Comparison of ENCODE assay signal across 10 mouse cellular contexts in the genomic region with DNA sequence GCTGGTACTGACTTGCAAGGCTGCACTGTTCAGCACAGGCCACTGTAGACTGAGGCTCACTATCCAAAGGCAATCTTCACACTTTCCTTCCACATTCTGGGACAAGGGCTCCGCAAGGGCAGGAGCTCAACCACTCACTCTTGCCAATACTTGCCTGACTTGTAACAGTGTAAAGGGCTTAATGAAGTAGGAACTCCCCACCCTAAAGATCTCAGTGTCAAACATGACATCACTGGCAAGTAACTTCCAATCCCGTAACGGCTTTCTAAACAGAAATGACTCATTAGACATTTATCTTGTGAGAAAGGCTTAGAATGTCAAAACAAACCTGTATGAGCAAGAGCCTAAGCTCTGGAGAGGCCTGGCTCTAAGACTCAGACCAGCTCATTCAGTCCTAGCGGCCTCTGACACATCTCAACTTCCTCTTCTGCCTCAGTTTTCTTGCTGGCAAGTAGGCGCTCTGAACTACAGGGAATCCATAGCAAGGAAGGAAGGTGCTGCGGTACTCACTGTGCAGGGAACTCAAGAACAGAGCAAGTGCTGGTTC. TPM values are rescaled to one million over a fixed set of nuclear protein-coding genes. Genes with fewer than 3 reads are reported as not detected.
DNase-seq lines count a peak whose midpoint lies in the region; ATAC-seq and TF ChIP-seq lines count a peak whose summit lies in the region.
"Had no signal": no experiment of that assay in that cellular context is flagged by ENCODE, and none has a peak within 500 bp of the region (broad histone marks: within the 10 kb centered on the region; RNA-seq: fewer than 3 reads in every experiment).

No protein-coding gene starts in this region.

- H3K9me3 ChIP-seq in embryonic facial prominence, embryonic 15.5 days (replicated peaks) = no peaks in the 10 kb centered on the region
- H3K9me3 ChIP-seq in liver, postnatal 0 days (ENCODE audit: low read length) = no peaks in the 10 kb centered on the region
- H3K9me3 ChIP-seq in forebrain, embryonic 11.5 days (ENCODE audit: control insufficient read depth, low read length) = no peaks in the 10 kb centered on the region

- H3K36me3 ChIP-seq in embryonic facial prominence, embryonic 15.5 days = peaks cover 35% of the 10 kb centered on the region
- peaks cover 46% of the 10 kb centered on the region for H3K36me3 ChIP-seq in liver, postnatal 0 days (replicated peaks; ENCODE audit: insufficient read depth, low read length)
- peaks cover 10% of the 10 kb centered on the region; the same call in 1 of the 2 replicates for H3K36me3 ChIP-seq in forebrain, embryonic 11.5 days (ENCODE audit: control insufficient read depth, insufficient read depth, low read length)

- no peak for TF ChIP-seq CTCF in liver, postnatal 0 days (IDR thresholded peaks at IDR 0.05; ENCODE audit: low read depth)

- H3K4me1 ChIP-seq in embryonic facial prominence, embryonic 15.5 days = peaks cover 37% of the 10 kb centered on the region
- H3K4me1 ChIP-seq in liver, postnatal 0 days (ENCODE audit: insufficient read depth) = peaks cover 37% of the 10 kb centered on the region
- H3K4me1 ChIP-seq in forebrain, embryonic 11.5 days (replicated peaks; ENCODE audit: control insufficient read depth, insufficient read depth, low read length) = no peaks in the 10 kb centered on the region

- no peak overlapping the region for H3K4me3 ChIP-seq in embryonic facial prominence, embryonic 15.5 days (replicated peaks)
- no peak overlapping the region for H3K4me3 ChIP-seq in liver, postnatal 0 days (ENCODE audit: low read depth, low read length)
- H3K4me3 ChIP-seq in forebrain, embryonic 11.5 days (ENCODE audit: low read depth, low read length) = no peak overlapping the region

- no peak overlapping the region for H3K9ac ChIP-seq in embryonic facial prominence, embryonic 15.5 days
- H3K9ac ChIP-seq in liver, postnatal 0 days (replicated peaks) = peak overlapping the region; percentile 44; the same call in 1 of the 2 replicates
- no peak overlapping the region for H3K9ac ChIP-seq in forebrain, embryonic 11.5 days (ENCODE audit: low read length)

- TF ChIP-seq EP300 in liver, postnatal 0 days (IDR thresholded peaks at IDR 0.05; ENCODE audit: low read depth) = no peak

- peak overlapping the region; percentile 61 for H3K27ac ChIP-seq in embryonic facial prominence, embryonic 15.5 days (replicated peaks)
- H3K27ac ChIP-seq in liver, postnatal 0 days (ENCODE audit: low read depth) = peak overlapping the region; percentile 44
- no peak overlapping the region for H3K27ac ChIP-seq in forebrain, embryonic 11.5 days (ENCODE audit: low read depth, low read length)

- peak; percentile 50 to 86 for DNase-seq in adrenal gland, adult (ENCODE audit: inconsistent age in 2 of 2, low spot score in 1 of 2)
- no peak for DNase-seq in adrenal gland, postnatal 10 days
- peak; percentile 55 for DNase-seq in 3134 (ENCODE audit: extremely low read depth, insufficient read length, low spot score)
- no peak for DNase-seq in liver, postnatal 0 days
- DNase-seq in embryo, embryonic 11 days = no peak
- DNase-seq in cerebellum, postnatal 14 days = no peak
- no peak for DNase-seq in forebrain, embryonic 11.5 days (ENCODE audit: low spot score)
- DNase-seq: kidney, adult 11 months; thymus, postnatal 36 days had no signal

- no peaks in the 10 kb centered on the region for H3K27me3 ChIP-seq in embryonic facial prominence, embryonic 15.5 days
- H3K27me3 ChIP-seq in liver, postnatal 0 days (ENCODE audit: insufficient read depth, low read length) = no peaks in the 10 kb centered on the region
- no peaks in the 10 kb centered on the region for H3K27me3 ChIP-seq in forebrain, embryonic 11.5 days (ENCODE audit: control insufficient read depth, insufficient read depth, low read length)

- WGBS in embryonic facial prominence, embryonic 15.5 days = 60% methylated on average over 6 of the region's 6 CpGs
- 46% methylated on average over 6 of the region's 6 CpGs for WGBS in liver, postnatal 0 days (ENCODE audit: insufficient replicate concordance)
- 87% methylated on average over 6 of the region's 6 CpGs for WGBS in forebrain, embryonic 11.5 days

- peak; percentile 55; the same call in 1 of the 2 replicates for ATAC-seq in embryonic facial prominence, embryonic 15.5 days (ENCODE audit: insufficient number of reproducible peaks, low FRiP score, low TSS enrichment, low read depth)
- peak; percentile 56; the same call in 1 of the 2 replicates for ATAC-seq in liver, postnatal 0 days
- no peak for ATAC-seq in forebrain, embryonic 11.5 days (replicated peaks; ENCODE audit: low FRiP score)

- 0 out of 2 replicates have a peak overlapping the region, but pooled peaks have one; percentile 4 for H3K4me2 ChIP-seq in embryonic facial prominence, embryonic 15.5 days (replicated peaks)
- H3K4me2 ChIP-seq in liver, postnatal 0 days (ENCODE audit: low read depth, low read length) = no peak overlapping the region
- H3K4me2 ChIP-seq in forebrain, embryonic 11.5 days (ENCODE audit: low read depth, low read length, severe bottlenecking) = no peak overlapping the region

RNA-seq across cellular contexts. Expression of a gene that starts 9.7 kb away (rescaled TPM):
- total RNA-seq in adrenal gland, postnatal 10 days (2021) = 100 to 1,000 TPM; 345 to 351 TPM
- 488 and 536 TPM in 2 replicates for polyA plus RNA-seq in embryonic facial prominence, embryonic 15.5 days (2015; fragmentation: Nextera tagmentation; extraction: Ambion mirVana)
- polyA plus RNA-seq in liver, postnatal 0 days (2015; fragmentation: Nextera tagmentation; extraction: Ambion mirVana) = 162 and 173 TPM in 2 replicates
- polyA plus RNA-seq in forebrain, embryonic 11.5 days (2014; fragmentation: Nextera tagmentation; extraction: Ambion mirVana) = 464 and 491 TPM in 2 replicates

RNA-seq across cellular contexts. Expression of a gene that starts 53.7 kb away (rescaled TPM):
- total RNA-seq in adrenal gland, postnatal 10 days (2021) = 10 to 100 TPM in 1 of 2 experiments, 1 to 10 TPM in 1; 8.8 to 10.7 TPM
- polyA plus RNA-seq in embryonic facial prominence, embryonic 15.5 days (2015; fragmentation: Nextera tagmentation; extraction: Ambion mirVana) = 11.9 and 13.3 TPM in 2 replicates
- polyA plus RNA-seq in liver, postnatal 0 days (2015; fragmentation: Nextera tagmentation; extraction: Ambion mirVana) = 4.8 and 5.6 TPM in 2 replicates
- 12.5 and 13.8 TPM in 2 replicates for polyA plus RNA-seq in forebrain, embryonic 11.5 days (2014; fragmentation: Nextera tagmentation; extraction: Ambion mirVana)

Comparison
In these comparisons a context has a peak if more than half of its experiments do, and no peak if none do; other contexts are left out.
1. DNase-seq: peak in adrenal gland, adult (2 of 2) and 3134 (single experiment); none in adrenal gland, postnatal 10 days (single experiment), liver, postnatal 0 days (single experiment), embryo, embryonic 11 days (single experiment), cerebellum, postnatal 14 days (0 of 2) and forebrain, embryonic 11.5 days (single experiment).